Mouse (Mus musculus): ENCODE results near the gene Gja1.

- TF ChIP-seq CTCF (IDR thresholded peaks at IDR 0.05), result no peak
- peak; percentile 68 for TF ChIP-seq EP300 (IDR thresholded peaks at IDR 0.05)
These were observed 55.2 kb downstream of the Gja1 start for GRCm38 (mm10) chr10:56432390-56432709.
